Mouse (Mus musculus): ENCODE measurements at regions not wholly inside any gene's neighbourhood (a gene's known extent, or its start where the extent isn't known, plus 50 kb on each side); places are given as distances from the start of the nearest gene placed in this dataset.

GRCm38 (mm10) chr2:19714025-19714424 lies 56.5 kb downstream of the Otud1 start:
- H3K4me1 ChIP-seq, result no peaks in the 10 kb centered on the region
- no peak overlapping the region for H3K4me3 ChIP-seq
- no peaks in the 10 kb centered on the region for H3K9me3 ChIP-seq
- H3K36me3 ChIP-seq, result no peaks in the 10 kb centered on the region
- H3K27ac ChIP-seq, result no peak overlapping the region
- no peak overlapping the region for H3K4me2 ChIP-seq (replicated peaks)
- H3K27me3 ChIP-seq, result no peaks in the 10 kb centered on the region
- no peak overlapping the region for H3K9ac ChIP-seq
- no peak for ATAC-seq (ENCODE audit: insufficient number of reproducible peaks, insufficient read depth, low FRiP score, low TSS enrichment)
- WGBS, result 70% methylated on average over 3 of the region's 3 CpGs

- no peak overlapping the region for H3K27ac ChIP-seq
- 0 out of 2 replicates have a peak overlapping the region, but pooled peaks have one; percentile 16 for H3K4me3 ChIP-seq
- H3K4me2 ChIP-seq (replicated peaks), result peak overlapping the region; percentile 42
- H3K4me1 ChIP-seq, result no peaks in the 10 kb centered on the region
- H3K36me3 ChIP-seq, result no peaks in the 10 kb centered on the region
- H3K9ac ChIP-seq, result no peak overlapping the region
- H3K9me3 ChIP-seq, result no peaks in the 10 kb centered on the region
- no peaks in the 10 kb centered on the region for H3K27me3 ChIP-seq
- ATAC-seq (ENCODE audit: insufficient number of reproducible peaks, insufficient read depth, low FRiP score, low TSS enrichment), result no peak
- WGBS, result 12% methylated on average over 11 of the region's 11 CpGs
Measured at GRCm38 (mm10) chr2:19715564-19716238, 58.1 kb downstream of the Otud1 start.

DNA sequence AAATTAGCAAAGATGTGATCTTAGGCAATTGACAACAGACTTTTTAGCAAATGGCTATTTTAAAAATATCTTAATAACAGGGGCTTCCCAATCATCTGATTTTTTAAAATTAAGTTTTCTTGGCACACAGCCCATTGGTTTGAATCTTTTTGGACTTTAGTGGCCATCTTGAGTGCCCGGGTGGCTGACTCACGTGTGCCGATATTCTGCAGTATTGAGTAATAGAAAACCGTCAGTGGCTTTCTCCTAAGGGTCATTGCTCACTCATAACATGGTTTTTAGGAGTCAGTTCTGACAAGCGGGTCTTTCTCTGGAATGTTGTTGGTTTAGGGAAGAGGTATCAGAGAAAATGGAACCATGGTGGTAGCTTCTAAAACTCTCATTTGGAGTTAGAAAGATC lies 58.8 kb downstream of the Otud1 start:
- no peak overlapping the region for H3K4me3 ChIP-seq
- no peaks in the 10 kb centered on the region for H3K4me1 ChIP-seq
- ATAC-seq (ENCODE audit: insufficient number of reproducible peaks, insufficient read depth, low FRiP score, low TSS enrichment), result no peak
- H3K27ac ChIP-seq, result no peak overlapping the region
- no peaks in the 10 kb centered on the region for H3K27me3 ChIP-seq
- H3K4me2 ChIP-seq (replicated peaks), result no peak overlapping the region
- no peaks in the 10 kb centered on the region for H3K9me3 ChIP-seq
- no peak overlapping the region for H3K9ac ChIP-seq
- WGBS, result 77% methylated on average over 5 of the region's 5 CpGs
- H3K36me3 ChIP-seq, result no peaks in the 10 kb centered on the region

DNA sequence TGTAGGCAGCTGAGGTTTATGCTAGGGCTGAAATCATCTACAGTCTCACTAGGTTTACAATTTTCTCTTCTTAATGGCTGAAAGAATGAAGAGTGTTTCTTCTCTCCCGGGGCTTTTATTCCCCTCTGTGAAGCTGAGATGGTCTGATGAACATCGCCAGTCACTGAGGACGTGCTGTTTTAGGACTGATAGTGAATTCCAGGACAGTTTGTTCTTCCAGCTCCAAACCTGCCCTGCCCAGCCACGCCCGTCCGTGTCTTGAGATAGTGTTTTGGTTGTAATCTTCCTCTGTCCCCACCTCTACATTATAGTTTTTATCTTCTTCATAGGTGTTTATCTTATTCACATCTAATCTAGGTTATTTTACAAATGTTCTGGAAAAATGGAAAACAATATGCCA lies 68.5 kb downstream of the Otud1 start:
- Histone ChIP-seq H3K27ac (no peak overlapping the region), H3K9ac (no peak overlapping the region), H3K4me2 (replicated peaks) (no peak overlapping the region), H3K4me1 (no peaks in the 10 kb centered on the region), H3K27me3 (no peaks in the 10 kb centered on the region), H3K36me3 (no peaks in the 10 kb centered on the region), H3K4me3 (no peak overlapping the region), H3K9me3 (no peaks in the 10 kb centered on the region)
- ATAC-seq (ENCODE audit: insufficient number of reproducible peaks, insufficient read depth, low FRiP score, low TSS enrichment), result no peak
- 92% methylated on average over 6 of the region's 6 CpGs for WGBS

DNA sequence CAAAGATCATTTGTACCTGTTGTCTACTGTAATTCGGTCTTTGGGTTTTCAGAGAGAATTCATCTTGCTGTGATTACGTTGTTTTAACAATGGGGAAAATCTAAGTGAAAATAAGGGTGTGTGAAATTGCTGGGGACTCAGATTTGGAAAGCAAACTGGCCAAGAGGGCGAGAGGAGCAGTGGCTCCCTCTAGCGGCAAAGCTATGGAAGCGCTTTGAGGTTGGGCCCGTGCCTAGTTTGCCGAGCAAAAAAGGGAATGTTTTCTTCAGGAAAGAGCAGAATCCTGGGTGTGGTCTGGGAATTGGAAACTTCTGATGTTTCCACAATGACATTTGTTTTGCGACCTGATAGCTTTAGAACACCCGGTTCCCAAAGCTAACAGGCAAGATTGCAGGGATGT lies 69.4 kb downstream of the Otud1 start:
- Histone ChIP-seq H3K9ac (no peak overlapping the region), H3K27me3 (no peaks in the 10 kb centered on the region), H3K27ac (no peak overlapping the region), H3K4me1 (no peaks in the 10 kb centered on the region), H3K4me2 (replicated peaks) (no peak overlapping the region), H3K4me3 (no peak overlapping the region), H3K36me3 (no peaks in the 10 kb centered on the region), H3K9me3 (no peaks in the 10 kb centered on the region)
- ATAC-seq (ENCODE audit: insufficient number of reproducible peaks, insufficient read depth, low FRiP score, low TSS enrichment), result no peak
- WGBS, result 9% methylated on average over 9 of the region's 9 CpGs

- no peak for ATAC-seq (ENCODE audit: insufficient number of reproducible peaks, insufficient read depth, low FRiP score, low TSS enrichment)
- WGBS, result 79% methylated on average over 12 of the region's 12 CpGs
- H3K4me3 ChIP-seq, result no peak overlapping the region
Measured at GRCm38 (mm10) chr2:19732922-19733859, 75.6 kb downstream of the Otud1 start.

DNA sequence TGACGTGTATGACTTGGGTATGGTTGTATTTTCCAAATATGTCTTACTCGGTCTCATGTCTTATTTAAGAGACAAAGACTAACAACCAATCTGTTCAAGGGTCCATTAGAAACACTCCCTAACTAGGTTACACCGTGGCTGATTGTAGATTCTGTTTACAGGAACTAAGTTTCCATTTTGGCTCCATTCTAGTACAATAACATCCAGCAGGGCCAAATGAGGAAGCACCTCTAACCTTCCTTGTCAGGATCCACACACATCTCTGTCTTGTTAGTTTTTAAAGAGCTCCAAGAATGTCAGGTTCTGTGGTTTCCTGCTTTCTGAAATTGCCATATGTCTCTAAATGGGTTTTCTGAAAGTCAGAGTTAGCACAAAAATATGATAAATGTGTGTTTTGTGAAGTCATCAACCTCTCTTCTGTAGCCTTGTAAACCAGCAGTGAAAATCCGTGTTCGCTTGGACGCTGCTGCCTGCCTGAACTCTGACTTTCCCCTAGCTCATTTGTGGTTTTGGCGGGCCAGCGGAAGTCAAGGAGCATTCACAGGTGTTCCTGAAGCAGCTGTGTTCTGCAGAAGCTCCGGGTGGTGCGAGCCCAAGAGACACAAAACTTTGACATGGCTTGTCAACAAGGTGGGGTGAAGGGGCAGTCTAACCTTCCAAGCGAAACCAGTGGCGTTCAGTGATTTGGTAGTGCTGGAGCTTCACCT lies 76.8 kb downstream of the Otud1 start:
- Histone ChIP-seq H3K9ac (no peak overlapping the region), H3K4me2 (replicated peaks) (no peak overlapping the region), H3K27ac (no peak overlapping the region), H3K27me3 (no peaks in the 10 kb centered on the region), H3K36me3 (no peaks in the 10 kb centered on the region), H3K9me3 (no peaks in the 10 kb centered on the region), H3K4me1 (no peaks in the 10 kb centered on the region), H3K4me3 (no peak overlapping the region)
- ATAC-seq (ENCODE audit: insufficient number of reproducible peaks, insufficient read depth, low FRiP score, low TSS enrichment), result no peak
- 79% methylated on average over 12 of the region's 12 CpGs for WGBS

More at GRCm38 (mm10) chr2:19732922-19733859, 75.6 kb downstream of the Otud1 start:
- Histone ChIP-seq H3K9ac (no peak overlapping the region), H3K9me3 (no peaks in the 10 kb centered on the region), H3K4me1 (no peaks in the 10 kb centered on the region), H3K27ac (no peak overlapping the region), H3K27me3 (no peaks in the 10 kb centered on the region), H3K4me2 (replicated peaks) (no peak overlapping the region), H3K36me3 (no peaks in the 10 kb centered on the region)

GRCm38 (mm10) chr2:19741508-19741907 lies 84.0 kb downstream of the Otud1 start:
- Histone ChIP-seq H3K36me3 (no peaks in the 10 kb centered on the region), H3K27me3 (no peaks in the 10 kb centered on the region), H3K9me3 (no peaks in the 10 kb centered on the region), H3K27ac (no peak overlapping the region), H3K9ac (no peak overlapping the region), H3K4me1 (no peaks in the 10 kb centered on the region), H3K4me2 (replicated peaks) (no peak overlapping the region), H3K4me3 (no peak overlapping the region)
- no peak for ATAC-seq (ENCODE audit: insufficient number of reproducible peaks, insufficient read depth, low FRiP score, low TSS enrichment)

DNA sequence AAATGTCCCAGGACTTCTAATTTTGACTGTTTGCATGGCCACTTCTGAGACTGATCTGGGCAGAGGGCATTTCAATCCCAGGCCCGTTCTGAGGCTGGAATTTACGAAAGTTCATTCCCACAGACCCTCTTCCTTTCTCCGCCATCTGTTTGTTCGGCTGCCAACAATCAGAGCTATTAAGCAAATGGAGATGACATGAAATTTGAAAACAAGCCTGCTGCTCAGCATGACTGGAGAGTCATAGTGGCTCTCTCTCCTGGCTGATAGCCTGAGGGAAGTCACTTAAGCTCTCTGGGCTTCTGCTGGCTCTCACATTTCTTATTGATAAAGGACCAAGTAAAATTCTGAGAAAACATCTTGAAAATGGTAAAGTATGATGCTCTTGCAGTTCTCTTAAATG lies 85.9 kb downstream of the Otud1 start:
- H3K27me3 ChIP-seq, result no peaks in the 10 kb centered on the region
- no peak for ATAC-seq (ENCODE audit: insufficient number of reproducible peaks, insufficient read depth, low FRiP score, low TSS enrichment)
- WGBS, result 26% methylated on average over 4 of the region's 4 CpGs

GRCm38 (mm10) chr2:19744986-19745660 lies 87.6 kb downstream of the Otud1 start:
- Histone ChIP-seq H3K9me3 (no peaks in the 10 kb centered on the region), H3K4me2 (replicated peaks) (no peak overlapping the region), H3K9ac (no peak overlapping the region), H3K4me3 (no peak overlapping the region), H3K27me3 (no peaks in the 10 kb centered on the region), H3K4me1 (no peaks in the 10 kb centered on the region), H3K27ac (no peak overlapping the region), H3K36me3 (no peaks in the 10 kb centered on the region)
- 90% methylated on average over 2 of the region's 2 CpGs for WGBS
- ATAC-seq (ENCODE audit: insufficient number of reproducible peaks, insufficient read depth, low FRiP score, low TSS enrichment), result no peak

More for the DNA sequence above, 85.9 kb downstream of the Otud1 start:
- H3K4me1 ChIP-seq, result no peaks in the 10 kb centered on the region
- no peak overlapping the region for H3K4me2 ChIP-seq (replicated peaks)
- no peak overlapping the region for H3K4me3 ChIP-seq
- H3K9ac ChIP-seq, result no peak overlapping the region
- no peaks in the 10 kb centered on the region for H3K36me3 ChIP-seq
- H3K27ac ChIP-seq, result no peak overlapping the region
- H3K9me3 ChIP-seq, result no peaks in the 10 kb centered on the region

DNA sequence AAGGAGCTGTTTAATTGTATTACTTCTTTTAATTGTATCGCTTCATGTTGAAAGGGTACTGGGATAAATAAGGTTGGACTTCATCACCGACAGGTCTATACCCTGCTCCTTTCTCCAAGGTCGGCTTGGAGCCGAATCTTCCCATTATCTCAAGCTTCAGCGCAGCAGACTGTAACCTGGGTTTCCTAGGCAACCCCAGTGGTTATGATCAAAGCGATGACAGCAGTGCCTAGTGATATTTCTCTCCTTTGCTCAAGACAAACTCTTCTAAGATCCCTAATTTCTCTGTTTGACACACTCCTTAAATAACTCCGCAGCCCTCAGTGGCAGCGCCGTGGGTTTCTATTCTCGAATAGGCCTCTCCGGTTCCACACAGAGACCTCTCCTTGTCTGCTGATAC lies 95.2 kb downstream of the Otud1 start:
- Histone ChIP-seq H3K4me1 (no peaks in the 10 kb centered on the region), H3K27me3 (no peaks in the 10 kb centered on the region), H3K36me3 (no peaks in the 10 kb centered on the region), H3K9ac (no peak overlapping the region), H3K27ac (no peak overlapping the region), H3K4me3 (no peak overlapping the region), H3K9me3 (no peaks in the 10 kb centered on the region), H3K4me2 (replicated peaks) (no peak overlapping the region)
- no peak for ATAC-seq (ENCODE audit: insufficient number of reproducible peaks, insufficient read depth, low FRiP score, low TSS enrichment)
- 86% methylated on average over 11 of the region's 11 CpGs for WGBS

All from embryonic facial prominence, embryonic 12.5 days (tissue).